Mouse (Mus musculus) thymus, postnatal 36 days (tissue): ENCODE data around the gene Dnaaf2.
"Not testable (repeated sequence)": the region's sequence is repeated elsewhere in the genome, so short reads cannot be mapped to it uniquely, and the experiment has no call there.

Source experiments
- DNase-seq, 2 experiments: peaks; one replicate each; pipeline ENCODE4 v3.0.0; 2022; ENCODE audit warnings: mixed read lengths in 2 of 2

Dnaaf2 gene

DNA sequence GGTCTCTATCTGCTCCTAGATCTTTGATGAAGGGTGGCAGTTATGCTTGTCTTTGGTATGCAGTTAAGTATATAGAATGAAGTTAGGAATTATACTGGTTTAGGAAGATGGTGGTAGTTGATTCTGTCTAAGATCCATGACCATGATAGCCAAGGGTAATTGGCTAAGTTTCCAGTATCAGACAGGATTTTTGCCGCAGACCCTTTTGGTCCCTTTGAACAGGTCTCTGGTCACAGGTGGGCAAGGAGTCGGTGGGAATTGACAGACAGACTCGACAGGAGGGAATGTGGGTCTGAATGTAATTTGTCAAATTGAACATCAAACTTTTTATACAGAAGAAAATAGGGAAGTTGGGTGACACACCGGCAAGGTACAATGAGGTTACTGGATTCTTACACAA is 34.6 kb downstream of the Dnaaf2 start:
- not testable (repeated sequence) for DNase-seq

DNA sequence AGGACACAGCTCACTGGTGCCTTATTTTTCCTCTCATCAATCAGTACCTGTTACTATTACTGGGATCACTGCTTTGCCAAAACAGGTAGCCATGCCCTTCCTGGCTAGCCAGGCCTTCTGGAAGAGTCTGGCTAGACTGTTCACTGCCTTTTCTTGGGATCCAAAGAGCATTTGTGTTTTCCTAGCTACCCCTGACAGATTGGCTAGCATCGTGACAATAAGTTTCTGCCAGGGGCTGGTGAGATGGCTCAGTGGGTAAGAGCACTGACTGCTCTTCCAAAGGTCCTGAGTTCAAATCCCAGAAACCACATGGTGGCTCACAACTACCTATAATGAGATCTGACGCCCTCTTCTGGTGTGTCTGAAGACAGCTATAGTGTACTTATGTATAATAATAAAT is 37.6 kb downstream of the Dnaaf2 start:
- DNase-seq, result not testable (repeated sequence)

DNA sequence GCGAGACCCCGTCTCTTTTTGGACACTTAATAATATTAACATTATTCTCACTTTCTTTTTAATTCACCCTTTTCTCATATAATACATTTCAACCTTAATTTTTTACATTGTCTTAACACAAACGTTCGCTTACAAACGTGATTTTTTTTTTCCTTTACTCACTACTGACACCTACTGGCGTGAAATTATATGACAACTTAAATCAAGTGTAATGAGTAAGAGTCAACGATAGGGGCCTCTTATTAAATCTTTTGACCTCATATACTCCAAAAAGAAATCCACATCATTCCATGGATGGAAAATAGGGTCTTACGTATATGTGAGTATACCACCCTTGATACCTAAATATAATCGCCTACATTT is 38.7 kb downstream of the Dnaaf2 start:
- DNase-seq, result peak; percentile 25 to 29

DNA sequence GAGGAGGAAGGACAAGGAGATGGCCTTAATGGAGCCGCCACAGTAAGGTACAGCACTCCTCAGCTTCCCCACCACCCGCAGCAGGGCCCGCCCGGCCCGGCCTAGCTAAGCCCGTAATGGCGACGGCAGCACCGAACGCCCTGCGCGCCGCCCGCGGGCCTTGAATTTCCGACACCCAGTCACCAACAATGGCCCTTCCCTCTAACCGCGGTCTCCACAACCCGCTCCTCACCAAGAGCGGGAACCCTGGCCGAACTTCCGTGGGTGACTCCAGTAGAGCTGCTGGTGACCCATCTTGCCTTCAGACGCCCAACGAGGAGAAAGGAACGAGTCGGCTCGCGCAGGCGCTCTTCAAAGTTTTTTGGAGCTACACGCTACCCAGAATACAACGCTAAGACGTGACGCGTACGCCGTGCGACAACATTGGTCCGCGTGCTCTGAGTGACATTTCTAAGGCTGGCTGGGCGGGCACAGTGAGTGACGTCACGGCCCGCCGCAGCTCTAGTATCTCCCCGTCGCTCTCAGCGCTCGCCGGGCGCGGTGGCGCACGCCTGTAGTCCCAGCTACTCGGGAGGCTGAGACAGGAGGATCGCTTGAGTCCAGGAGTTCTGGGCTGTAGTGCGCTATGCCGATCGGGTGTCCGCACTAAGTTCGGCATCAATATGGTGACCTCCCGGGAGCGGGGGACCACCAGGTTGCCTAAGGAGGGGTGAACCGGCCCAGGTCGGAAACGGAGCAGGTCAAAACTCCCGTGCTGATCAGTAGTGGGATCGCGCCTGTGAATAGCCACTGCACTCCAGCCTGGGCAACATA is 39.3 kb downstream of the Dnaaf2 start, which contains the start of gene Rps29:
Gene Rps29, minus strand, starts transcription at position 422 of the 813 bp plus-strand sequence.
- peak; percentile 93 to 97 for DNase-seq

DNA sequence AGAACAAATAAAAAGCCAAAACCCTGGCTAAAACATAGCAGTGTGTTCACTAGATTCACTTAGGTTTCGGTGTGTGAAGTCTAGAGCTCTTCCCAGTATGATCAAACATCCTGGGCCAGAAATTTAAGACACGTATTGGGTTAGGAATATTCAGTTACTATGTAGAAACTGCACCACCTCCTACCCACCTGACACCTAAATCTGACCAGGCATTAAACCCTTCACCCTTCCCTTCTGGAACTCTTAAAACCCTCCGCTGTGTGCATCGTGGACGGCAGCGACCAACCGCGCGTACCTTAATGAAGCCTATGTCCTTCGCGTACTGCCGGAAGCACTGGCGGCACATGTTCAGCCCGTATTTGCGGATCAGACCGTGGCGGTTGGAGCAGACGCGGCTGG is 39.9 kb downstream of the Dnaaf2 start:
- DNase-seq, result no peak

DNA sequence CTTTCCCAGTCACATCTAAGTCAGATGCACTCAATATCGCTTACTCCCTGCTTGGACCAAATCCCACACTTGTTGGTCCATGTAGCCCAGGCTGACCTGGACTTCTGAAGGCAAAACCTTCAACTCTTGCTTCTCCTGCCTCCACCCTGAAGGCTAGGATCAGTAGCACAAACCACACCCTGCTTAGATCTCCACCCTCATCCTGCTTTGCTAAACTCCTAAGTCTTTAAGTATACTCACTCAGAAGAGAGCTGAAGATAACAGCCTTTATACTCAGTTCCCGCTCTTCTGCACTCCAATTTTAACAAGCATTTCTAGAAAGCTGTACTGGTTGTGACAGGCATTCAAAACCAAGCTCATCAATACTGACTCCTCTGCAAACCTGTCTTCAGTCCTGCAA is 41.1 kb downstream of the Dnaaf2 start:
- DNase-seq, result no peak

DNA sequence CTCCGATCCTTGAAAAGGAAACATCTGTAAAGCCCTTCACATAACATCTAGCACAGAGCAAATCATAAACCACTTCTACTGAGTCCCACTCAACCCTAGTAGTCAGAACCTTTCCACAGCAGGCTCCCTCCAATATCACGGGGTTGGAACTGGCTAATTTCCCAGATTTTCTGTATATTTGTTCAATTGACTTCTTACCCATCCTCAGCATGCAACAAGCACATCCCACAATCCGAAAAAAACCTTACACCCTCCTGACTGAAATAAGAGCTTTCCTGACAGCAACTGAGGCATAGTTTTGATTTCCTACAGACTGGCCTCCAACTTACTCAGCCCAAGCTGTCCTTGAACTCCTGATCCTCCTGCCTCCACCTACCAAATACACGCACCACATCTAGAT is 41.8 kb downstream of the Dnaaf2 start:
- DNase-seq, result no peak

DNA sequence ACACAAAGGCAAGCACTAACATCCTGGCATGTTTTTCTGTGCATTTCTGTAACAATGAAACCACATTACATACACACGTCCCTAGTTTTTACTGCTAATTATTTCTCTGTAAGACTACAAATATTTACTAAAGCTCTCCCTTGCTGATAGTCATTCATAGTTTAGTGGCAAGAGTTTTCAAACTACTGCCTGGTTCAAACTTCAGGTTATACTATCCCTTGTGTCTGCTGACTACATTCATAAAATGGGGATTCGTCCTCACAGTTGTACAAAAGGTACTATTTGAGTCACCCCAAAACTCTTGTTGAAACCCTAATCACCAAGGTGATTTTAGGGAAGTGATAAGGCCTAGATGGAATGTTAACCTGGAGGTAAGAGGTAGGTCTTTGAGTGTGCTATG is 42.3 kb downstream of the Dnaaf2 start:
- DNase-seq, result no peak

DNA sequence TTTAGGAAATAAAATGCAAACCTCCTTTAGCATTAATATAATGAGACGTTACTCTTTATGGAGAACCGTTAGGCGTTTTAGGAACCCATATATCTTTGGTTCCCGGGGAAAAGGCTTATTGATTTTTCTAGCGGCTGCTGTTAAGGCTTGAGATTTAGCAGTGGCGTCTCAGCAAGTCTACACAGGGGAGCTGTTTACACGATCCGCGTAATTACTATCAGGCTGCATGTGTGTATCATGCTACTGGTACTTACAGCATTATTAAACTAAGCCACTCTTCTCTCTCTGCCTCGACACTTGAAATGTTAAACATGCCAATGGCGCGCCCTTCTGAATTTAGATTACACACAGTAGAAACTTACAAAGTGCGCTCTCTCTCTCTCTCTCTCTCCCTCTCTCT is 48.2 kb downstream of the Dnaaf2 start:
- no peak for DNase-seq

DNA sequence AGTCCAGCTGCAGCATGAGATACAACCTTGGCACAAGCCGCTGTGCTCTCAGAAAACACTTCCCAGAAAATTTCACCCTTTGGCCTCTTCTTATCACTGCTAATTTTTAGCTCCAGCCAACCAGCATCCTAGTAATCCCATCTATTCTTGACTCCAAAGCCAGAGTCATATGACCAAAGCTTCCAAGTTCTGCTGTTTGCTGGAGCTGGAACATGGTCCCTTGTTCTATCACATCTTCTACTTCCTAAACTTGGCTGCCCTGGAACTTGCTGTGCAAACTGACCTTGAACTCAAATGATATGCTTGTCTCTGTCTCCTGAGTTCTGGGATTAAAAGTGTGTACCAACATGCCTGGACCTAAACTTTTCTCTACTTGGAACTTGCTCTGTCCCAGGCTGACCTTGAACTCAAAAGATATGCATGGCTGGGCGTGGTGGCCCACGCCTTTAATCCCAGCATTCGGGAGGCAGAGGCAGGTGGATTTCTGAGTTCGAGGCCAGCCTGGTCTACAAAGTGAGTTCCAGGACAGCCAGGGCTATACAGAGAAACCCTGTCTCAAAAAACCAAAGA is 51.0 kb downstream of the Dnaaf2 start:
- DNase-seq, result no peak

DNA sequence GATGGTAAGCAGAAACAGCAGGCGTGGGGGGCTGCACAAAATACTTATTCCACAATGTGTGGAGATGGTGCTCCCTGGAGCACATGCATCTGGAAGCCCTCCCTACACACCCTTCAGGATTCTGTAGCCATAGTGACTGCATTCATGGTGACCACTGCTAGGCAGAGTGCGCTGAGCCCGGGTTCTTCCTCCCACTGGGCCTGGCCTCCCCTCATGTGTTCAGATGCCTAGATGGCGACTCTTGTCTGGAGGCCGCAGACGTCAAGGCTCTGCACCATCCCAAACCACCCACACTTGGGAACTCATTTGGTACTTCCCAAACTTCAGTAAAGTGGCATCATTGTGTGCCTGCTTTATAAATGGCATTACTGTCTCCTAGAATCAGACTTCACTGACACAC is 54.8 kb downstream of the Dnaaf2 start:
- no peak for DNase-seq

DNA sequence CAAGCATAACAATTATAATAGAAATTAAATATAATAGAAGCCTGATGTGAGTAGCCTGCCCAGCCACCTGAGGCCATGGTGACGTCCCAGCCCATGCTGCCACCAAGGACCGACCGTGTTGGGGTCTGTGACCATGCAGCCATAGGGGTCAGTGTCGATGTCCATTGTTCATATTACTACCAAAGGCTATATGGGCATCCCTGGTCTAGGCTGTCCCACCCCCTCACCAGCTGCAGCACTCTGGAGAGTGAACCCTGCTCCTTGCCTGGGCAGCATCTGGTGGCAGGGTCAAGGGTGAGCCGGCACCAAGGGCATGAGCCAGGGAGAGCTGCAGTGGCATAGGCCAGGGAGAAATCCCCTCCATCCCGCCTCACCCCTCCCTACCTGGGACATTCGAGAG is 58.4 kb downstream of the Dnaaf2 start:
- no peak for DNase-seq

DNA sequence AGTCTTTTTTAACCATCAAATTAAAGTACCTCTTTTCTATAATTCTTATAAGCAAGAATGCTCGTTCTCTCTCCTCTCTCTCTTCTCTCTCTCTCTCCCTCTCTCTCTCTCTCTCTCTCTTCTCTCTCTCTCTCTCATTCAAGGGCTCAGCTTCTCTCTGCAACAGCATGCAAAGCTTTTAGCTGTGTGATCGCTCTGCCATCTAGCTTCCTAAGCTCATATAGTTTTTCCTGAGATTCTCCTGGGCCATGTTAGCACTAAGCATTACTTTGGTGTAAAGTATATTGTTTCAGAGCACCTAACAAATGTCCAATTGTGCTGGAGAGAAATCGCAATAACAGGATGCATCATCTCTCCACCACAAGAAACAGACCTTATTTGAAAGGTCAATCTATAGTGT is 59.0 kb downstream of the Dnaaf2 start:
- no peak for DNase-seq
